Mouse (Mus musculus) mesoderm, embryonic 11.5 days (tissue): ENCODE data around the gene Nipsnap1.

ENCODE experiments used
- DNase-seq: peaks from one replicate; pipeline ENCODE4 v3.0.0-alpha.2; 2012; ENCODE audit warnings: low read depth, low spot score

Gene Nipsnap1

GRCm38 (mm10) chr11:4865645-4866251 lies 8.0 kb upstream of the Nipsnap1 start:
- peak; percentile 86 for DNase-seq

- peak; percentile 12 for DNase-seq
Measured at GRCm38 (mm10) chr11:4874551-4874950, 800 bp downstream of the Nipsnap1 start.

GRCm38 (mm10) chr11:4881087-4881486 lies 7.3 kb downstream of the Nipsnap1 start:
- no peak for DNase-seq

GRCm38 (mm10) chr11:4882892-4883627 lies 9.3 kb downstream of the Nipsnap1 start:
- peak; percentile 50 for DNase-seq

- DNase-seq = peak; percentile 45
Measured at GRCm38 (mm10) chr11:4885385-4885903, 11.7 kb downstream of the Nipsnap1 start.

GRCm38 (mm10) chr11:4886987-4887386 lies 13.2 kb downstream of the Nipsnap1 start:
- no peak for DNase-seq

GRCm38 (mm10) chr11:4894848-4895816 lies 21.4 kb downstream of the Nipsnap1 start, which contains the start of gene Thoc5:
Gene Thoc5 (plus strand): TSS chr11:4895320.
- DNase-seq = peak; percentile 88

GRCm38 (mm10) chr11:4900437-4900836 lies 26.7 kb downstream of the Nipsnap1 start:
- peak; percentile 8 for DNase-seq

- no peak for DNase-seq
Measured at GRCm38 (mm10) chr11:4901956-4902355, 28.2 kb downstream of the Nipsnap1 start.

- DNase-seq = no peak
Measured at GRCm38 (mm10) chr11:4906231-4906630, 32.5 kb downstream of the Nipsnap1 start.

GRCm38 (mm10) chr11:4916068-4916467 lies 42.3 kb downstream of the Nipsnap1 start:
- peak; percentile 66 for DNase-seq

GRCm38 (mm10) chr11:4921281-4921680 lies 47.5 kb downstream of the Nipsnap1 start:
- no peak for DNase-seq

- DNase-seq = no peak
Measured at GRCm38 (mm10) chr11:4921751-4922150, 48.0 kb downstream of the Nipsnap1 start.

GRCm38 (mm10) chr11:4927224-4927623 lies 53.5 kb downstream of the Nipsnap1 start:
- DNase-seq = no peak

- peak; percentile 27 for DNase-seq
Measured at GRCm38 (mm10) chr11:4931009-4931601, 57.4 kb downstream of the Nipsnap1 start.

- no peak for DNase-seq
Measured at GRCm38 (mm10) chr11:4936243-4936642, 62.5 kb downstream of the Nipsnap1 start.
